ENCODE assay signal across 37 mouse cellular contexts in genomic region chr2:181249217-181249616, GRCm38 (mm10). TPM values are rescaled to one million over a fixed set of nuclear protein-coding genes. Genes with fewer than 3 reads are reported as not detected.
DNase-seq lines count a peak whose midpoint lies in the region; ATAC-seq and TF ChIP-seq lines count a peak whose summit lies in the region.
"Had no signal": no experiment of that assay in that cellular context is flagged by ENCODE, and none has a peak within 500 bp of the region (broad histone marks: within the 10 kb centered on the region; RNA-seq: fewer than 3 reads in every experiment).

No protein-coding gene starts in this region.

- no peak overlapping the region for H3K4me3 ChIP-seq in intestine, embryonic 16.5 days (ENCODE audit: low read length)
- no peak overlapping the region for H3K4me3 ChIP-seq in liver, embryonic 12.5 days
- H3K4me3 ChIP-seq in liver, postnatal 0 days (ENCODE audit: low read depth, low read length) = no peak overlapping the region
- H3K4me3 ChIP-seq in gastrocnemius, adult 2 months = no peak overlapping the region
- H3K4me3 ChIP-seq in hindbrain, embryonic 11.5 days (ENCODE audit: low read depth, low read length) = no peak overlapping the region
- H3K4me3 ChIP-seq: embryonic facial prominence, embryonic 12.5 days; hindbrain, embryonic 12.5 days; kidney, embryonic 15.5 days; layer of hippocampus, adult 2 months; left cerebral cortex, adult 2 months; limb, embryonic 13.5 days; stomach, embryonic 15.5 days had no signal

- H3K9me3 ChIP-seq in intestine, embryonic 16.5 days (ENCODE audit: control insufficient read depth, low read length) = no peaks in the 10 kb centered on the region
- H3K9me3 ChIP-seq in liver, embryonic 12.5 days (replicated peaks) = no peaks in the 10 kb centered on the region
- H3K9me3 ChIP-seq in liver, postnatal 0 days (ENCODE audit: low read length) = no peaks in the 10 kb centered on the region
- no peaks in the 10 kb centered on the region for H3K9me3 ChIP-seq in hindbrain, embryonic 11.5 days (ENCODE audit: control insufficient read depth, low read length)
- H3K9me3 ChIP-seq: embryonic facial prominence, embryonic 12.5 days; hindbrain, embryonic 12.5 days; kidney, embryonic 15.5 days; limb, embryonic 13.5 days; stomach, embryonic 15.5 days had no signal

- no peak overlapping the region for H3K9ac ChIP-seq in intestine, embryonic 16.5 days (ENCODE audit: low read depth, low read length)
- no peak overlapping the region for H3K9ac ChIP-seq in liver, embryonic 12.5 days
- H3K9ac ChIP-seq in liver, postnatal 0 days (replicated peaks) = no peak overlapping the region
- no peak overlapping the region for H3K9ac ChIP-seq in hindbrain, embryonic 11.5 days (ENCODE audit: low read depth, low read length)
- H3K9ac ChIP-seq: embryonic facial prominence, embryonic 12.5 days; hindbrain, embryonic 12.5 days; kidney, embryonic 15.5 days; limb, embryonic 13.5 days; lung, embryonic 14.5 days; stomach, embryonic 15.5 days had no signal

- H3K36me3 ChIP-seq in intestine, embryonic 16.5 days (ENCODE audit: control insufficient read depth, insufficient read depth, low read length) = peaks cover 7% of the 10 kb centered on the region
- peaks cover 34% of the 10 kb centered on the region for H3K36me3 ChIP-seq in liver, embryonic 12.5 days
- peaks cover 23% of the 10 kb centered on the region for H3K36me3 ChIP-seq in liver, postnatal 0 days (replicated peaks; ENCODE audit: insufficient read depth, low read length)
- peaks cover 10% of the 10 kb centered on the region; the same call in 1 of the 2 replicates for H3K36me3 ChIP-seq in hindbrain, embryonic 11.5 days (ENCODE audit: control insufficient read depth, insufficient read depth, low read length)

- DNase-seq in liver, postnatal 0 days = no peak
- DNase-seq in gastrocnemius, adult 2 months = no peak
- no peak for DNase-seq in frontal cortex, postnatal 10 days (ENCODE audit: low spot score in 2 of 2)
- no peak for DNase-seq in thymus, postnatal 10 days (ENCODE audit: low spot score in 2 of 2)
- DNase-seq in hindbrain, embryonic 11.5 days (ENCODE audit: low spot score) = no peak
- DNase-seq: cerebellum, adult 8-10 months; embryo, embryonic 11 days; heart, postnatal 14 days; kidney, adult 18-20 months; kidney, postnatal 25 days; lung, embryonic 14.5 days; lung, postnatal 14 days; midbrain, embryonic 14.5 days; thymus, adult 18-20 months; thymus, postnatal 36 days had no signal

- peak overlapping the region; percentile 84 for H3K27ac ChIP-seq in intestine, embryonic 16.5 days (ENCODE audit: low read length)
- H3K27ac ChIP-seq in liver, embryonic 12.5 days = no peak overlapping the region
- peak overlapping the region; percentile 88 for H3K27ac ChIP-seq in liver, postnatal 0 days (ENCODE audit: low read depth)
- H3K27ac ChIP-seq in gastrocnemius, adult 2 months = no peak overlapping the region
- no peak overlapping the region for H3K27ac ChIP-seq in hindbrain, embryonic 11.5 days (ENCODE audit: low read depth, low read length)
- H3K27ac ChIP-seq: embryonic facial prominence, embryonic 12.5 days; hindbrain, embryonic 12.5 days; hindbrain, postnatal 0 days; kidney, embryonic 15.5 days; layer of hippocampus, adult 2 months; left cerebral cortex, adult 2 months; limb, embryonic 13.5 days; stomach, embryonic 15.5 days had no signal

- H3K27me3 ChIP-seq in intestine, embryonic 16.5 days (replicated peaks; ENCODE audit: control insufficient read depth, insufficient read depth, low read length) = no peaks in the 10 kb centered on the region
- no peaks in the 10 kb centered on the region for H3K27me3 ChIP-seq in liver, embryonic 12.5 days (replicated peaks)
- H3K27me3 ChIP-seq in liver, postnatal 0 days (ENCODE audit: insufficient read depth, low read length) = no peaks in the 10 kb centered on the region
- no peaks in the 10 kb centered on the region for H3K27me3 ChIP-seq in hindbrain, embryonic 11.5 days (ENCODE audit: control insufficient read depth, insufficient read depth, low read length)
- H3K27me3 ChIP-seq: embryonic facial prominence, embryonic 12.5 days; hindbrain, embryonic 12.5 days; kidney, embryonic 15.5 days; limb, embryonic 13.5 days; stomach, embryonic 15.5 days had no signal

- no peak for TF ChIP-seq CTCF in liver, postnatal 0 days (IDR thresholded peaks at IDR 0.05; ENCODE audit: low read depth)
- TF ChIP-seq CTCF in gastrocnemius, adult 2 months (IDR thresholded peaks at IDR 0.05) = no peak

- WGBS in intestine, embryonic 16.5 days = 64% methylated on average over 10 of the region's 10 CpGs
- WGBS in liver, embryonic 12.5 days (ENCODE audit: insufficient replicate concordance) = 74% methylated on average over 10 of the region's 10 CpGs
- WGBS in liver, postnatal 0 days (ENCODE audit: insufficient replicate concordance) = 56% methylated on average over 10 of the region's 10 CpGs
- 91% methylated on average over 10 of the region's 10 CpGs for WGBS in hindbrain, embryonic 11.5 days

- TF ChIP-seq EP300 in liver, postnatal 0 days (IDR thresholded peaks at IDR 0.05; ENCODE audit: low read depth) = no peak

- H3K4me2 ChIP-seq in intestine, embryonic 16.5 days (ENCODE audit: low read depth, low read length) = peak overlapping the region; percentile 40; the same call in 1 of the 2 replicates
- no peak overlapping the region for H3K4me2 ChIP-seq in liver, embryonic 12.5 days
- peak overlapping the region; percentile 32; the same call in 1 of the 2 replicates for H3K4me2 ChIP-seq in liver, postnatal 0 days (ENCODE audit: low read depth, low read length)
- no peak overlapping the region for H3K4me2 ChIP-seq in hindbrain, embryonic 11.5 days (replicated peaks; ENCODE audit: low read depth, low read length)
- H3K4me2 ChIP-seq: embryonic facial prominence, embryonic 12.5 days; hindbrain, embryonic 12.5 days; kidney, embryonic 15.5 days; limb, embryonic 13.5 days; lung, embryonic 14.5 days; stomach, embryonic 15.5 days had no signal

- peaks cover 3% of the 10 kb centered on the region; the same call in 1 of the 2 replicates for H3K4me1 ChIP-seq in intestine, embryonic 16.5 days (ENCODE audit: control insufficient read depth, insufficient read depth, low read length)
- H3K4me1 ChIP-seq in liver, embryonic 12.5 days = peaks cover 2% of the 10 kb centered on the region; the same call in 1 of the 2 replicates
- peaks cover 24% of the 10 kb centered on the region for H3K4me1 ChIP-seq in liver, postnatal 0 days (ENCODE audit: insufficient read depth)
- H3K4me1 ChIP-seq in hindbrain, embryonic 11.5 days (replicated peaks; ENCODE audit: control insufficient read depth, insufficient read depth, low read length) = no peaks in the 10 kb centered on the region
- H3K4me1 ChIP-seq: embryonic facial prominence, embryonic 12.5 days; hindbrain, embryonic 12.5 days; kidney, embryonic 15.5 days; limb, embryonic 13.5 days; stomach, embryonic 15.5 days had no signal

- ATAC-seq in intestine, embryonic 16.5 days = peak; percentile 93
- ATAC-seq in liver, embryonic 12.5 days = 0 out of 2 replicates have a peak, but pooled peaks have one; percentile 36
- peak; percentile 82 for ATAC-seq in liver, postnatal 0 days
- no peak for ATAC-seq in hindbrain, embryonic 11.5 days (ENCODE audit: low FRiP score)
- ATAC-seq: CD4-positive, CD25-positive, alpha-beta regulatory T cell, adult 4 months; forebrain, embryonic 14.5 days; hindbrain, postnatal 0 days had no signal

- intact Hi-C loops in gastrocnemius, adult 2 months (cut with DNase I) = loop anchor here (10.0 kb wide), 1 partner anchor 64 kb away; the partner anchor contains the start of gene Ppdpf

RNA-seq across cellular contexts. Expression of gene Helz2, which starts 7.4 kb away (rescaled TPM):
- polyA plus RNA-seq in intestine, embryonic 16.5 days (2015; fragmentation: Nextera tagmentation; extraction: Ambion mirVana) = 2.2 and 3.7 TPM in 2 replicates
- 1.7 and 1.8 TPM in 2 replicates for polyA plus RNA-seq in liver, embryonic 12.5 days (2016; fragmentation: Nextera tagmentation; extraction: Ambion mirVana)
- polyA plus RNA-seq in liver, postnatal 0 days (2015; fragmentation: Nextera tagmentation; extraction: Ambion mirVana) = 3.9 and 4.2 TPM in 2 replicates
- total RNA-seq in gastrocnemius, adult 2 months (2021) = 1 to 10 TPM; 2.8 to 4.9 TPM
- 0.48 and 0.57 TPM in 2 replicates for polyA plus RNA-seq in hindbrain, embryonic 11.5 days (2014; fragmentation: Nextera tagmentation; extraction: Ambion mirVana)

RNA-seq across cellular contexts. Expression of gene Fndc11, which starts 29.4 kb away (rescaled TPM):
- polyA plus RNA-seq in intestine, embryonic 16.5 days (2015; fragmentation: Nextera tagmentation; extraction: Ambion mirVana) = 0.18 TPM in 1 of 2 replicates, not detected in the other
- polyA plus RNA-seq in liver, embryonic 12.5 days (2016; fragmentation: Nextera tagmentation; extraction: Ambion mirVana) = 0.11 and 0.26 TPM in 2 replicates
- 0.09 TPM in 1 of 2 replicates, not detected in the other for polyA plus RNA-seq in liver, postnatal 0 days (2015; fragmentation: Nextera tagmentation; extraction: Ambion mirVana)
- not detected for total RNA-seq in gastrocnemius, adult 2 months (2021)
- 0.29 TPM in 1 of 2 replicates, not detected in the other for polyA plus RNA-seq in hindbrain, embryonic 11.5 days (2014; fragmentation: Nextera tagmentation; extraction: Ambion mirVana)
- total RNA-seq: gastrocnemius, adult 8-10 months; gastrocnemius, postnatal 4 days; heart, adult 8-10 months; layer of hippocampus, adult 2 months; layer of hippocampus, postnatal 14 days; left cerebral cortex, adult 2 months; left cerebral cortex, postnatal 36 days; monocyte, adult 5-6 weeks had no signal
- polyA plus RNA-seq: heart, embryonic 14.5 days; neural tube, embryonic 14.5 days had no signal

RNA-seq across cellular contexts. Expression of gene Srms, which starts 36.2 kb away (rescaled TPM):
- polyA plus RNA-seq in intestine, embryonic 16.5 days (2015; fragmentation: Nextera tagmentation; extraction: Ambion mirVana) = 0.10 and 0.20 TPM in 2 replicates
- 0.07 and 0.29 TPM in 2 replicates for polyA plus RNA-seq in liver, embryonic 12.5 days (2016; fragmentation: Nextera tagmentation; extraction: Ambion mirVana)
- 0.35 and 0.44 TPM in 2 replicates for polyA plus RNA-seq in liver, postnatal 0 days (2015; fragmentation: Nextera tagmentation; extraction: Ambion mirVana)
- under 1 TPM; 0.17 to 0.28 TPM for total RNA-seq in gastrocnemius, adult 2 months (2021)
- polyA plus RNA-seq in hindbrain, embryonic 11.5 days (2014; fragmentation: Nextera tagmentation; extraction: Ambion mirVana) = 0.15 and 0.22 TPM in 2 replicates
- total RNA-seq: gastrocnemius, postnatal 4 days had no signal

RNA-seq across cellular contexts. Expression of gene Gmeb2, which starts 38.6 kb away (rescaled TPM):
- polyA plus RNA-seq in intestine, embryonic 16.5 days (2015; fragmentation: Nextera tagmentation; extraction: Ambion mirVana) = 11.7 and 12.9 TPM in 2 replicates
- 13.0 and 14.4 TPM in 2 replicates for polyA plus RNA-seq in liver, embryonic 12.5 days (2016; fragmentation: Nextera tagmentation; extraction: Ambion mirVana)
- polyA plus RNA-seq in liver, postnatal 0 days (2015; fragmentation: Nextera tagmentation; extraction: Ambion mirVana) = 4.3 and 4.9 TPM in 2 replicates
- 10 to 100 TPM in 1 of 2 experiments, 1 to 10 TPM in 1; 7.3 to 12.0 TPM for total RNA-seq in gastrocnemius, adult 2 months (2021)
- polyA plus RNA-seq in hindbrain, embryonic 11.5 days (2014; fragmentation: Nextera tagmentation; extraction: Ambion mirVana) = 17.9 and 19.7 TPM in 2 replicates

RNA-seq across cellular contexts. Expression of gene Ptk6, which starts 46.6 kb away (rescaled TPM):
- 0.45 and 0.70 TPM in 2 replicates for polyA plus RNA-seq in intestine, embryonic 16.5 days (2015; fragmentation: Nextera tagmentation; extraction: Ambion mirVana)
- polyA plus RNA-seq in liver, embryonic 12.5 days (2016; fragmentation: Nextera tagmentation; extraction: Ambion mirVana) = 0.04 TPM in 1 of 2 replicates, not detected in the other
- polyA plus RNA-seq in liver, postnatal 0 days (2015; fragmentation: Nextera tagmentation; extraction: Ambion mirVana) = 0.20 and 0.27 TPM in 2 replicates
- total RNA-seq in gastrocnemius, adult 2 months (2021) = not detected
- not detected in 2 replicates for polyA plus RNA-seq in hindbrain, embryonic 11.5 days (2014; fragmentation: Nextera tagmentation; extraction: Ambion mirVana)
- total RNA-seq: adrenal gland, adult 18-20 months; adrenal gland, postnatal 4 days; gastrocnemius, adult 8-10 months; heart, adult 8-10 months; heart, postnatal 14 days; hindbrain, postnatal 0 days; layer of hippocampus, postnatal 14 days; left cerebral cortex, postnatal 36 days had no signal
- polyA plus RNA-seq: embryonic facial prominence, embryonic 12.5 days; forebrain, embryonic 14.5 days; heart, embryonic 14.5 days; hindbrain, embryonic 12.5 days; hindbrain, postnatal 0 days; kidney, embryonic 15.5 days; limb, embryonic 13.5 days; lung, embryonic 14.5 days; midbrain, embryonic 14.5 days; neural tube, embryonic 14.5 days had no signal

Comparison
In these comparisons a context has a peak if more than half of its experiments do, and no peak if none do; other contexts are left out.
1. H3K27ac ChIP-seq: peak in intestine, embryonic 16.5 days (single experiment) and liver, postnatal 0 days (single experiment); none in liver, embryonic 12.5 days (single experiment), gastrocnemius, adult 2 months (single experiment) and hindbrain, embryonic 11.5 days (single experiment).
2. H3K4me2 ChIP-seq: peak in intestine, embryonic 16.5 days (single experiment) and liver, postnatal 0 days (single experiment); none in liver, embryonic 12.5 days (single experiment) and hindbrain, embryonic 11.5 days (single experiment).